Mouse (Mus musculus) lung, adult 2 months (tissue): Measurements from ENCODE around the gene Trrap.

Experiments
- CTCF ChIP-seq: fragments of 200-500 bp; IDR thresholded peaks from 2 replicates; pipeline ENCODE4 v1.5.1; 2011; ENCODE audit warnings: mild to moderate bottlenecking, low read length, control low read depth; ENCODE audit not compliant: insufficient read depth
- POLR2A ChIP-seq: fragments of 200-500 bp; IDR thresholded peaks from 2 replicates; pipeline ENCODE4 v1.6.1; 2011; ENCODE audit warnings: low read depth, mild to moderate bottlenecking, control low read depth, low read length, borderline replicate concordance; ENCODE audit errors: extremely low read depth

GRCm38 (mm10) chr5:144869466-144869865 is 101.9 kb downstream of the Trrap start:
- TF ChIP-seq CTCF (no peak), POLR2A (no peak)
